Mouse (Mus musculus) liver, embryonic 14.5 days (tissue): ENCODE results near the gene Gss. TPM values are rescaled to one million over a fixed set of nuclear protein-coding genes. Genes with fewer than 3 reads are reported as not detected.

Experiments used
- ATAC-seq: fragments of 200-750 bp; cut with Nextera tagmentation; 2 replicates; pipeline ENCODE4 v1.8.0; 2017; ENCODE audit warnings: moderate number of reproducible peaks, mild to moderate bottlenecking, moderate library complexity; ENCODE audit not compliant: insufficient read depth
- DNase-seq, 3 experiments: peaks; one replicate each; pipeline ENCODE4 v3.0.0-alpha.2; 2012 to 2013; ENCODE audit warnings: low read depth in 3 of 3, low spot score in 3 of 3
- H3K27ac ChIP-seq: fragments of 300-500 bp; sonication (generic); 2 replicates; pipeline ENCODE4 v1.5.1; 2014; ENCODE audit warnings: moderate library complexity, mild to moderate bottlenecking, control low read depth, inconsistent platforms
- H3K27me3 ChIP-seq: fragments of 300-500 bp; sonication (generic); 2 replicates; pipeline ENCODE4 v1.6.1; 2014; ENCODE audit warnings: mild to moderate bottlenecking, low read length, moderate library complexity; ENCODE audit not compliant: control insufficient read depth, insufficient read depth
- H3K36me3 ChIP-seq: fragments of 300-500 bp; sonication (generic); replicated peaks from 2 replicates; pipeline ENCODE4 v1.6.1; 2014; ENCODE audit warnings: low read depth; ENCODE audit not compliant: control insufficient read depth, insufficient read depth
- H3K4me1 ChIP-seq, 2 experiments: fragments of 200-500 bp in 1 of 2; fragments of 300-500 bp in 1 of 2; sonication (generic) in 1 of 2; replicated peaks; 2 replicates each; pipeline ENCODE4 v1.6.1; 2012 to 2014; ENCODE audit warnings: antibody characterized with exemption in 1 of 2, inconsistent platforms in 1 of 2, low read length in 1 of 2; ENCODE audit not compliant: control insufficient read depth in 2 of 2, insufficient read depth in 2 of 2
- H3K4me2 ChIP-seq: fragments of 300-500 bp; sonication (generic); 2 replicates; pipeline ENCODE4 v1.6.1; 2014; ENCODE audit warnings: low read depth, mild to moderate bottlenecking, control low read depth, moderate library complexity
- H3K4me3 ChIP-seq, 2 experiments: fragments of 200-500 bp in 1 of 2; fragments of 300-500 bp in 1 of 2; sonication (generic) in 1 of 2; 2 replicates each; pipeline ENCODE4 v1.5.1; 2012 to 2014; ENCODE audit warnings: low read depth in 2 of 2, low read length in 2 of 2, mild to moderate bottlenecking in 2 of 2, control low read depth in 1 of 2, inconsistent platforms in 1 of 2, moderate library complexity in 1 of 2; ENCODE audit not compliant: insufficient read depth in 1 of 2
- H3K9ac ChIP-seq: fragments of 300-500 bp; sonication (generic); replicated peaks from 2 replicates; pipeline ENCODE4 v1.6.1; 2014; ENCODE audit warnings: mild to moderate bottlenecking, control low read depth, moderate library complexity
- H3K9me3 ChIP-seq: fragments of 300-500 bp; sonication (generic); 2 replicates; pipeline ENCODE4 v1.6.1; 2016; ENCODE audit warnings: low read length, mixed read lengths; ENCODE audit not compliant: control insufficient read depth
- CTCF ChIP-seq: IDR thresholded peaks from 2 replicates; pipeline ENCODE4 v1.5.1; 2016; ENCODE audit warnings: antibody characterized with exemption, low read depth, control low read depth
- EP300 ChIP-seq: IDR thresholded peaks from 2 replicates; pipeline ENCODE4 v1.6.1; 2016; ENCODE audit warnings: antibody characterized with exemption, low read depth
- WGBS: fragments of 180-500 bp; shearing (Covaris S2); extraction: QIAGEN DNeasy Blood & Tissue Kit; methylation state at CpG from one replicate; pipeline ENCODE4 v1.1.7; 2014; ENCODE audit not compliant: insufficient replicate concordance; 5-methylcytosine and 5-hydroxymethylcytosine counted together
- polyA plus RNA-seq, 2 experiments: library from polyadenylated mRNA; depleted of rRNA in 1 of 2; stranded (reverse) in 1 of 2; unstranded in 1 of 2; fragments of >200 nt; fragmentation: Nextera tagmentation in 1 of 2; extraction: Ambion mirVana in 1 of 2; gene quantifications; 2 replicates each; pipeline versions ENCODE4 v1.2.1 to v1.2.3; 2012 to 2014

Gss gene
- polyA plus RNA-seq, 2 experiments = 37.9 to 64.6 TPM

GRCm38 (mm10) chr2:155588136-155588535 lies 4.5 kb downstream of the Gss start:
- Histone ChIP-seq H3K4me1 (peaks cover 30 to 31% of the 10 kb centered on the region in 2 experiments), H3K36me3 (peaks cover 13% of the 10 kb centered on the region), H3K27me3 (no peaks in the 10 kb centered on the region), H3K9me3 (no peaks in the 10 kb centered on the region), H3K4me2 (no peak overlapping the region), H3K27ac (no peak overlapping the region), H3K4me3 (no peak overlapping the region), H3K9ac (no peak overlapping the region)
- no peak for DNase-seq
- TF ChIP-seq CTCF (no peak), EP300 (no peak)
- 73% methylated on average over 3 of the region's 3 CpGs for WGBS
- no peak for ATAC-seq

DNA sequence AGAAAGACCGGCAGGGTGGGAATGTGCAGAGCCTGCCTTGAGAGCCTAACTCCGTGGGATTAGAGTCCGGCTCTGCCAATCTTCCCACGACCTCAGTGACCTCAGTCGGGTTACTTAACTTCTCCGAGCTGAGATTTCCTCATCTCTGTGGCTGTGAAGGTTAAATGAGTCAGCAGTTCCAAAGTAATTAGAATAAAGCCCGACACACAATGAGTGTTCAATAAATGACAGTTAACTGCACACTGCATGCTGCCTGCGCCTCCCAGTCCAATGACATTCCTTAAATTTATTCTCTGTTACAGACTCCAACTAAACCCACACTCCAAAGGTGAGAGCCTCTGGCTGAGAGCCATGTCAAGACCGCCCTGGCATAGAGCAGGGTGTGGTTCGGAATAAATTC lies 7.1 kb downstream of the Gss start:
- H3K9ac ChIP-seq = no peak overlapping the region
- no peak for ATAC-seq
- H3K4me2 ChIP-seq = peak overlapping the region; percentile 7; the same call in 1 of the 2 replicates

DNA sequence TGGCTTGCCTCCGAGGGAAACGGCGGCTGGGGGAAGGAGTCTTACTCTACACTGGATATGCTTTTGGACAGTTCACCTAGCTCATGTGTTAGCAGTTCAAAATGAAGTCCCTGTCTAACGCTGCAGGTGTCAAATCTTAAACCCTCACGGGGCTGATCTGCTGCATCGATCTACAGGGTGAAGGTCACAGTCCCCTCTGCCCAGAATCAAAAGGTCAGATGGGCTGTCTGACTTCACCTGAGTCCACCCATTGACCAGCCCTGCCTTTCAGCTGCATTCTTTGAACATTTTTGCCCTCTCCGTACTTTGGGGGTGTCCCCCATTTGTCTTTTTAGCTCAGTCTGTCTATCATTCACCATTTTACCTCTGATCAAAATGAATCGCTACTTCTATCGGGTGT lies 7.5 kb downstream of the Gss start:
- Histone ChIP-seq H3K4me2 (no peak overlapping the region), H3K9me3 (no peaks in the 10 kb centered on the region), H3K4me3 (no peak overlapping the region), H3K27ac (no peak overlapping the region), H3K36me3 (peaks cover 13% of the 10 kb centered on the region), H3K4me1 (peaks cover 8 to 12% of the 10 kb centered on the region in 2 experiments), H3K27me3 (no peaks in the 10 kb centered on the region), H3K9ac (no peak overlapping the region)
- DNase-seq (no peak), ATAC-seq (no peak; the same call in 1 of the 2 replicates)
- 79% methylated on average over 9 of the region's 9 CpGs for WGBS
- no peak for TF ChIP-seq EP300
- no peak for TF ChIP-seq CTCF

More for the DNA sequence above, 7.1 kb downstream of the Gss start:
- no peak for DNase-seq
- Histone ChIP-seq H3K27ac (no peak overlapping the region), H3K9me3 (no peaks in the 10 kb centered on the region), H3K4me3 (no peak overlapping the region), H3K27me3 (no peaks in the 10 kb centered on the region), H3K36me3 (peaks cover 13% of the 10 kb centered on the region), H3K4me1 (peaks cover 12 to 16% of the 10 kb centered on the region in 2 experiments)
- 57% methylated on average over 10 of the region's 10 CpGs for WGBS
- TF ChIP-seq CTCF (no peak), EP300 (no peak)

- WGBS = 50% methylated on average over 5 of the region's 5 CpGs
- ATAC-seq = 0 out of 2 replicates have a peak, but pooled peaks have one; percentile 22
- Histone ChIP-seq H3K27ac (no peak overlapping the region), H3K9me3 (no peaks in the 10 kb centered on the region), H3K4me1 (peaks cover 0 to 2% of the 10 kb centered on the region in 2 experiments; a peak in 1 of 4 replicates), H3K4me3 (no peak overlapping the region), H3K27me3 (no peaks in the 10 kb centered on the region), H3K4me2 (no peak overlapping the region), H3K9ac (no peak overlapping the region), H3K36me3 (peaks cover 13% of the 10 kb centered on the region)
- DNase-seq = no peak
- TF ChIP-seq EP300 (no peak), CTCF (peak; percentile 91)
These were observed 8.6 kb downstream of the Gss start for GRCm38 (mm10) chr2:155583927-155584530.

GRCm38 (mm10) chr2:155582996-155583395 lies 9.6 kb downstream of the Gss start:
- no peak for ATAC-seq
- peaks cover 13% of the 10 kb centered on the region for H3K36me3 ChIP-seq
- TF ChIP-seq CTCF (no peak), EP300 (no peak)
- 86% methylated on average over 5 of the region's 5 CpGs for WGBS
- H3K4me2 ChIP-seq = no peak overlapping the region
- H3K27me3 ChIP-seq = no peaks in the 10 kb centered on the region
- H3K27ac ChIP-seq = no peak overlapping the region
- no peak overlapping the region for H3K4me3 ChIP-seq
- H3K4me1 ChIP-seq = peaks cover 0 to 2% of the 10 kb centered on the region in 2 experiments; a peak in 1 of 4 replicates
- H3K9me3 ChIP-seq = no peaks in the 10 kb centered on the region
- H3K9ac ChIP-seq = no peak overlapping the region
- DNase-seq = no peak
